Mouse (Mus musculus) embryo, embryonic 11.5 days (tissue): Measurements from ENCODE around the gene Ugcg.

Source experiments
- DNase-seq: peaks from one replicate; pipeline ENCODE4 v3.0.0-alpha.2; 2012; ENCODE audit warnings: low read depth, low spot score

Ugcg gene

GRCm38 (mm10) chr4:59188802-59189545 is at the start of gene Ugcg:
Ugcg (plus strand) TSS chr4:59189257.
- peak; percentile 62 for DNase-seq

DNA sequence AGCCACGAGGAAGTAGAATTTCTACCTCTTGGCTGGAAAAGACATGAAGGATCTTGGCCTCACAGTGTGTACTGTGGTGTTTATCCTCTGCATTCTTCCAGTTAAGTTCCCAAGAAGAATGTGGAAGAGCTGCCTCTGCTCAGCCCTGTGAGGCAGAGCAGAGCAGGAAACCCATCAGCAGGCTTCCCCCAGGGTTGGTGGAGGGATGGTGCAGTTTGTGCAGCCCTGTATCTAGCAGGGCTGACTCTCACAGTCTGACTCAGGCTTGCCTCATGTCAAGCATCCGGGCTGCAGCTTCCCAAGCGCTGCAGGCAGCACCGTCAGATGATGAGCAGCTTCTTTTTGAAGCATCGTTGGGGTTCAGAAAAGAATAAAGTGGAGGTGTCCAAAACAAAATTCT is 40.0 kb upstream of the Ugcg start:
- DNase-seq = no peak

GRCm38 (mm10) chr4:59150907-59151306 is 38.1 kb upstream of the Ugcg start:
- DNase-seq = no peak

- DNase-seq = no peak
These were observed 37.1 kb upstream of the Ugcg start for GRCm38 (mm10) chr4:59151953-59152352.

DNA sequence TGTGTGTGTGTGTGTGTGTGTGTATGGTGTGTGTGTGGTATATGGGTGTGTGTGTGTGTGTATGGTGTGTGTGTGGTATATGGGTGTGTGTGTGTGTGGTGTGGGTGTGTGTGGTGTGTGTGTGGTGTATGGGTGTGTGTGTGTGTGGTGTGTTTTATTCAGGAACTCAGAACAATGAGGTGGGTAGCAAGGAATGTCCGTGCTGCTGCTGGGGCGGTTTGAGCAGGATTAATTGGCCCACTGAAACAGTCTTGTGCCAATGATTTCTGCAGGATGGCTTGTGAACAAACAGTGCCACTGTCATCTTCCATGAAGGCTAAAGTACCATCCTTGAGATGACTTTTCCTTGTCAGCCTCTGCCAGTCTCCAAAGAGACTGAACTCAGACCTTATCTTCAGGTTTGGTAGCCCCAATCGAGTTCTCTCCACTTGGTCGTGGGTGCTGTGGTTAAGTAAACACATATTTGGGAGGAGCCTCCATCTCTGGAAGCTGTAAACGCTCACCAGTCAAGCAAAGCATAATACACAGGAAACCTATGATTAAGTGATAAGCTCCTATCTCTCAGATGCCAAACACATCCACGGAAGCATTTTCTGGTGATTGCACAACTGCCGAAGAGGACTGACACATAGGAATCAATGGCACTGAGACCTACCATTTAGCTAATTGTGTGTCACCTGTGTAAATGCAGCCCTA is 32.0 kb upstream of the Ugcg start:
- DNase-seq = no peak

- no peak for DNase-seq
These were observed 31.4 kb upstream of the Ugcg start for GRCm38 (mm10) chr4:59157654-59158053.

- no peak for DNase-seq
These were observed 28.8 kb upstream of the Ugcg start for GRCm38 (mm10) chr4:59160289-59160688.

DNA sequence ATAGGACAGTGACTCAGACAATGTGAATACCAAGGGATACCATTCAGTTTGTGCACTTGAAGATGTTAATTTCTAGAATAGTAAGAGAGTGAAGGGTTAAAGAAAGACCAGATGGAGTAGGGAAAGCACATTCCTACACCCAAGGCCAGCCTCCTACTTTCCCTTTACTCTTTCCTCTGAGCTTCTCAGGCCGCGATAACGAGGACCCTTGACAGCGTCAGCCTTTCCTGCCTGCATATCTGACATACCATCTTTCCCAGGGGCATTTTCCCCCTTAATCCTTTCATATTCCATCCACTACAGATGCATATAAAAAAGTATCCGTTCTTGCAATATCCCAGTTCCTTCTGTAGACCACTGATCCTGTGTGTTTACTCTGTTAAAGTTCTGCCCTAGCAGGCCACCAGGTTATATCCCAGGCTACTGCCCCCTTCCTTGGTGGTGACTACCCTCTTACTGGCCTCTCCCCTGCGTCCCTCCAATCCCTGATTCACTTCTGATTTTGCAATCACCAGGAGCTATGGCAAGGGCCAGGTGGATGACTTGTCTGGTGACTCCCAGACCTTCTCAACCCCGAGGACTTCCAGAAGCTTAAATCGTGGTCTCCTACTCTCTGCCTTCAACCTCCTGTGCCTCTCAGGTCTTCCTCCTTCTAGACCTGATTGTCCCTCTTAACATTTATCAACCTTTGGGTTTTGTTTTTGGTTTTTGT is 27.9 kb upstream of the Ugcg start:
- no peak for DNase-seq

- DNase-seq = no peak
These were observed 25.0 kb upstream of the Ugcg start for GRCm38 (mm10) chr4:59164034-59164433.

GRCm38 (mm10) chr4:59167251-59167847 is 21.7 kb upstream of the Ugcg start:
- DNase-seq = no peak

GRCm38 (mm10) chr4:59169981-59170380 is 19.1 kb upstream of the Ugcg start:
- DNase-seq = no peak

- DNase-seq = no peak
These were observed 16.4 kb upstream of the Ugcg start for GRCm38 (mm10) chr4:59172616-59173015.

- no peak for DNase-seq
These were observed 15.7 kb upstream of the Ugcg start for GRCm38 (mm10) chr4:59173181-59173922.

GRCm38 (mm10) chr4:59175003-59175402 is 14.1 kb upstream of the Ugcg start:
- DNase-seq = no peak

DNA sequence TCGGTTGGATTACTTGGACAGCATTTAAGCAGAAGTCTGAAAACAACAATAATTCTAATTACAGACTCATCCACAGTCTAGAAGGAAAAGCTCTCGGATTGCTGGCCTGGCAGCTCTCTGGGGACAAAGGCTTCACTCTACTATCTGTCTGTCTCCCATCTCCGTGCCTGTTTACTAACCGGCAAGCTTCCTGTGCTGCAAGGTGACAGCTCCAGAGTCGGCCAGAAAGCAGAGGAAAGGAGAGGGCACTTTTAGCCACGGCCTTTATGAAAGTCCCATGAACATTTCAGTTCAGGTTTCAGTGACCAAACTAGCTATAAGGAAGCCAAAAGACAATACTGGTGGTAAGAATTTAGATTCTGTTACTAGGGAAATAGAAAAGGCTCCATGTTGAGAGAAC is 13.1 kb upstream of the Ugcg start:
- no peak for DNase-seq

DNA sequence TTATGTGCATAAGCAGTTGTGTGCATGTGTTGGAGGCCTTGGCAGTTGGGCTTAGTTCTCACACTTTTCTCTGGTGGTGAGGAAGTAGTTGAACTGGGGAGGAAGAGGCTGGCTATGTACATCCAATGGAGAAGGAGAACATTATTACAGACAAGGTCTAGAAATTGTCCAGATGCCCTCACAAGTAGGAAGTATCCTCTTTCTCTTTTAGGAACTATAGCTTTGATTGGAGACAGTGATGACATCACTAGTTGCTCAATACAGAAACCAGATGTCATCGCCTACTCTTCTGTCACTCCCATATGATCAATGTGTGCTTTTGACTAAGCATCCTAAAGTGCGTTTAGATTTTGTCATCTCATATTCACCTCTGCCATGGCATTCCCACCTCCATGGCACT is 11.5 kb upstream of the Ugcg start:
- DNase-seq = no peak

DNA sequence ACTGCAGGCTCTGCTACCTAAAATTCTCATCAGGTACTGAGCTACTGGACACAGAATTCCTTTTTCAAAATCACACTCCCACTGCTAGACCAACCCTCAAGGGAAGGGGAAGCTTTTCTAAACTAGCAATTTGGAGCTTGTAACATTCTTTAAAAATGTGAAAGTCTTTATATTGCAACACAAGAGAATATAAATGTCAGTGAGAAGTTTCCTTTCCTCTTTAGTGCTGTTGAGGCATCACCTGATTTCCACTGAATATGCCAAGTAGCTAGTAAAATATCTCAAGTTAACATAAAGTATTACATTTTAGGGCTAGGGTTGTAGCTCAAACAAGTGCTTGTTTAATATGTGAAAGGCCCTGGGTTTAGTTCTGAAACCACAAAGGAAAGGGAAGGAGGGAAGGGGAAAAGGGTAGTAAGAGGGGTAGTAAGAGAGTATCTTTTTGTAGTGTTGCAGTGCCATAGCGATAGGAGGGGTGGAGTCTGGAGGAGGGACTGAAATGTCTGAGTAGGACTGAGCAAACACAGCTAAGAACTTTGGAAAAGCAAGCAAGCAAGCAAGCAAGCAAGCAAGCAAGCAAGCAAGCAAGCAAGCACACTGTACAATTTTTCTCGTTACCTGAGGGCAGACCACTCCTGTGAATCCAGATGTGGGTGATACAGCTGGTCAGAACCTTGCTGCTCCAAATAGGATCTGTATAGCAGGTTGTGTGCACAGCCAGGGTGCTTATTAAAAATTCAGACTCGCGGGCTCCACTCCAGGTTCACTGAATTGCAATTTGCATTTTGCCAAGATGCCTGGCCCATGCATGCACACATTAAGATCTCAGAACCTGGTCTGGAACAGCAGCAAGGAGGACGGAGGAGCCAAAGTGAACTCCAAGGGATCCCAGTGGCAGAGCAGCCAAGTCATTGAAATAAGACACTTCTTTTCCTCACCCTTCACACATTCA is 7.5 kb upstream of the Ugcg start:
- DNase-seq = no peak

GRCm38 (mm10) chr4:59185671-59186070 is 3.4 kb upstream of the Ugcg start:
- no peak for DNase-seq

DNA sequence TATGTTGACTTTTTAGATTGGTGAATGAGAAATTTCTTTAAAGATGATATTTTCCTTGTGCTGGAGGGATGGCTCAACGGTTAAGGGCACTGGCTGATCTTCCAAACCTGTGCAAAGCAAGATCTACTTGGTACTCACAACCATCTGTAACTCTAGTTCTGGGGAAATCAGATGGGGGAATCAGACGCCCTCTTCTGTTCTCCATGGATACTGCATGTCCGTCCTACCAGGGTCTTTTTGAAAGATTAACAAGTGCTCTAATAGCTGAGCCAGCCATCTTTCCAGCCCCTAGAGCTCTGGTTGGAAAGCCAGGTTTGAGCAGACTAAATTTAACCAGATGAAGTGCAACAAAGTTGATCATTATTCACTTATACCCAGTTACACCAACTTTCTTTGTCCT is 1.8 kb upstream of the Ugcg start:
- DNase-seq = no peak

GRCm38 (mm10) chr4:59188474-59188801 is 619 bp upstream of the Ugcg start:
- DNase-seq = no peak
